Mouse (Mus musculus) midbrain, embryonic 12.5 days (tissue): ENCODE measurements at regions not wholly inside any gene's neighbourhood (a gene's known extent, or its start where the extent isn't known, plus 50 kb on each side); places are given as distances from the start of the nearest gene placed in this dataset.

ENCODE experiments used
- ATAC-seq: fragments of 200-750 bp; cut with Nextera tagmentation; 2 replicates; pipeline ENCODE4 v1.8.0; 2017; ENCODE audit warnings: low read depth, moderate TSS enrichment, moderate library complexity; ENCODE audit not compliant: low FRiP score
- H3K27ac ChIP-seq: fragments of 300-500 bp; sonication (generic); replicated peaks from 2 replicates; pipeline ENCODE4 v1.5.1; 2016; ENCODE audit warnings: mild to moderate bottlenecking
- H3K27me3 ChIP-seq: fragments of 300-500 bp; sonication (generic); 2 replicates; pipeline ENCODE4 v1.6.1; 2016; ENCODE audit warnings: mild to moderate bottlenecking
- H3K36me3 ChIP-seq: fragments of 300-500 bp; sonication (generic); 2 replicates; pipeline ENCODE4 v1.6.1; 2016
- H3K4me1 ChIP-seq: fragments of 300-500 bp; sonication (generic); 2 replicates; pipeline ENCODE4 v1.6.1; 2016
- H3K4me2 ChIP-seq: fragments of 300-500 bp; sonication (generic); replicated peaks from 2 replicates; pipeline ENCODE4 v1.6.1; 2016; ENCODE audit warnings: mild to moderate bottlenecking, moderate library complexity
- H3K4me3 ChIP-seq: fragments of 300-500 bp; sonication (generic); 2 replicates; pipeline ENCODE4 v1.5.1; 2016; ENCODE audit warnings: mild to moderate bottlenecking
- H3K9ac ChIP-seq: fragments of 300-500 bp; sonication (generic); replicated peaks from 2 replicates; pipeline ENCODE4 v1.6.1; 2016; ENCODE audit warnings: mild to moderate bottlenecking, moderate library complexity
- H3K9me3 ChIP-seq: fragments of 300-500 bp; sonication (generic); 2 replicates; pipeline ENCODE4 v1.6.1; 2016; ENCODE audit warnings: mild to moderate bottlenecking
- WGBS: fragments of 180-500 bp; shearing (Covaris S2); methylation state at CpG from one replicate; pipeline ENCODE4 v1.1.7; 2016; 5-methylcytosine and 5-hydroxymethylcytosine counted together

GRCm38 (mm10) chr10:44752719-44753390 is 224.6 kb upstream of the Prdm1 start:
- H3K36me3 ChIP-seq = no peaks in the 10 kb centered on the region
- 56% methylated on average over 8 of the region's 8 CpGs for WGBS

GRCm38 (mm10) chr10:44751061-44751460 is 222.8 kb upstream of the Prdm1 start:
- 88% methylated on average over 6 of the region's 6 CpGs for WGBS
- no peak overlapping the region for H3K4me2 ChIP-seq

More at GRCm38 (mm10) chr10:44752719-44753390, 224.6 kb upstream of the Prdm1 start:
- H3K4me2 ChIP-seq = no peak overlapping the region
- no peak for ATAC-seq
- no peaks in the 10 kb centered on the region for H3K9me3 ChIP-seq
- no peak overlapping the region for H3K27ac ChIP-seq
- no peak overlapping the region for H3K4me3 ChIP-seq
- H3K27me3 ChIP-seq = no peaks in the 10 kb centered on the region
- peaks cover 5% of the 10 kb centered on the region; the same call in 1 of the 2 replicates for H3K4me1 ChIP-seq
- no peak overlapping the region for H3K9ac ChIP-seq

GRCm38 (mm10) chr10:44749206-44749605 is 220.9 kb upstream of the Prdm1 start:
- H3K9me3 ChIP-seq = no peaks in the 10 kb centered on the region
- H3K4me1 ChIP-seq = no peaks in the 10 kb centered on the region
- H3K4me2 ChIP-seq = no peak overlapping the region
- H3K9ac ChIP-seq = no peak overlapping the region
- no peak overlapping the region for H3K27ac ChIP-seq
- no peak overlapping the region for H3K4me3 ChIP-seq
- H3K36me3 ChIP-seq = no peaks in the 10 kb centered on the region
- ATAC-seq = no peak
- WGBS = 82% methylated on average over 4 of the region's 4 CpGs
- no peaks in the 10 kb centered on the region for H3K27me3 ChIP-seq

More at GRCm38 (mm10) chr10:44751061-44751460, 222.8 kb upstream of the Prdm1 start:
- H3K9ac ChIP-seq = no peak overlapping the region
- ATAC-seq = no peak
- H3K27ac ChIP-seq = no peak overlapping the region
- no peak overlapping the region for H3K4me3 ChIP-seq
- H3K27me3 ChIP-seq = no peaks in the 10 kb centered on the region
- H3K4me1 ChIP-seq = peaks cover 5% of the 10 kb centered on the region; the same call in 1 of the 2 replicates
- H3K9me3 ChIP-seq = no peaks in the 10 kb centered on the region
- no peaks in the 10 kb centered on the region for H3K36me3 ChIP-seq

GRCm38 (mm10) chr10:44747419-44747818 is 219.1 kb upstream of the Prdm1 start:
- H3K9me3 ChIP-seq = no peaks in the 10 kb centered on the region
- WGBS = 84% methylated on average over 3 of the region's 3 CpGs
- no peak overlapping the region for H3K9ac ChIP-seq
- no peak overlapping the region for H3K27ac ChIP-seq
- H3K27me3 ChIP-seq = no peaks in the 10 kb centered on the region
- H3K36me3 ChIP-seq = no peaks in the 10 kb centered on the region
- no peaks in the 10 kb centered on the region for H3K4me1 ChIP-seq
- H3K4me2 ChIP-seq = no peak overlapping the region
- no peak for ATAC-seq
- no peak overlapping the region for H3K4me3 ChIP-seq

- Histone ChIP-seq H3K9me3 (no peaks in the 10 kb centered on the region), H3K4me3 (no peak overlapping the region), H3K9ac (no peak overlapping the region), H3K27me3 (no peaks in the 10 kb centered on the region), H3K36me3 (no peaks in the 10 kb centered on the region), H3K4me2 (no peak overlapping the region), H3K27ac (no peak overlapping the region), H3K4me1 (no peaks in the 10 kb centered on the region)
- ATAC-seq = no peak
- WGBS = 77% methylated on average over 2 of the region's 2 CpGs
Measured at GRCm38 (mm10) chr10:44744221-44744620, 215.9 kb upstream of the Prdm1 start.

GRCm38 (mm10) chr10:44733641-44734040 is 205.3 kb upstream of the Prdm1 start:
- Histone ChIP-seq H3K9ac (no peak overlapping the region), H3K4me2 (no peak overlapping the region), H3K27me3 (no peaks in the 10 kb centered on the region), H3K9me3 (no peaks in the 10 kb centered on the region), H3K36me3 (no peaks in the 10 kb centered on the region), H3K27ac (no peak overlapping the region), H3K4me3 (no peak overlapping the region), H3K4me1 (no peaks in the 10 kb centered on the region)
- no peak for ATAC-seq
- WGBS = 89% methylated on average over 5 of the region's 5 CpGs

- Histone ChIP-seq H3K4me3 (no peak overlapping the region), H3K9ac (no peak overlapping the region), H3K27me3 (no peaks in the 10 kb centered on the region), H3K9me3 (no peaks in the 10 kb centered on the region), H3K4me2 (no peak overlapping the region), H3K36me3 (no peaks in the 10 kb centered on the region), H3K27ac (no peak overlapping the region), H3K4me1 (no peaks in the 10 kb centered on the region)
- 88% methylated on average over 8 of the region's 8 CpGs for WGBS
- ATAC-seq = no peak
Measured at GRCm38 (mm10) chr10:44730721-44731120, 202.4 kb upstream of the Prdm1 start.

- H3K4me3 ChIP-seq = no peak overlapping the region
- no peaks in the 10 kb centered on the region for H3K9me3 ChIP-seq
- no peaks in the 10 kb centered on the region for H3K4me1 ChIP-seq
- no peak overlapping the region for H3K9ac ChIP-seq
- no peak overlapping the region for H3K27ac ChIP-seq
- no peak overlapping the region for H3K4me2 ChIP-seq
- no peaks in the 10 kb centered on the region for H3K36me3 ChIP-seq
- 91% methylated on average over 4 of the region's 4 CpGs for WGBS
- no peaks in the 10 kb centered on the region for H3K27me3 ChIP-seq
- no peak for ATAC-seq
Measured at GRCm38 (mm10) chr10:44728963-44729362, 200.7 kb upstream of the Prdm1 start.

GRCm38 (mm10) chr10:44724575-44724974 is 196.3 kb upstream of the Prdm1 start:
- no peak overlapping the region for H3K9ac ChIP-seq
- no peak overlapping the region for H3K4me2 ChIP-seq
- no peaks in the 10 kb centered on the region for H3K4me1 ChIP-seq
- ATAC-seq = no peak
- H3K27me3 ChIP-seq = no peaks in the 10 kb centered on the region
- no peak overlapping the region for H3K4me3 ChIP-seq
- no peak overlapping the region for H3K27ac ChIP-seq
- H3K9me3 ChIP-seq = no peaks in the 10 kb centered on the region
- H3K36me3 ChIP-seq = no peaks in the 10 kb centered on the region
- 78% methylated on average over 3 of the region's 3 CpGs for WGBS

GRCm38 (mm10) chr10:44723845-44724244 is 195.5 kb upstream of the Prdm1 start:
- 70% methylated on average over 1 of the region's 1 CpGs for WGBS
- H3K9me3 ChIP-seq = no peaks in the 10 kb centered on the region
- H3K4me2 ChIP-seq = no peak overlapping the region
- H3K27me3 ChIP-seq = no peaks in the 10 kb centered on the region
- no peak overlapping the region for H3K4me3 ChIP-seq
- no peaks in the 10 kb centered on the region for H3K4me1 ChIP-seq
- ATAC-seq = no peak
- no peaks in the 10 kb centered on the region for H3K36me3 ChIP-seq
- no peak overlapping the region for H3K27ac ChIP-seq
- H3K9ac ChIP-seq = no peak overlapping the region

- WGBS = 88% methylated on average over 5 of the region's 5 CpGs
- Histone ChIP-seq H3K27ac (no peak overlapping the region), H3K36me3 (no peaks in the 10 kb centered on the region), H3K27me3 (no peaks in the 10 kb centered on the region), H3K4me3 (no peak overlapping the region), H3K4me1 (no peaks in the 10 kb centered on the region), H3K9ac (no peak overlapping the region), H3K4me2 (no peak overlapping the region), H3K9me3 (no peaks in the 10 kb centered on the region)
- ATAC-seq = no peak
Measured at GRCm38 (mm10) chr10:44723321-44723720, 195.0 kb upstream of the Prdm1 start.

GRCm38 (mm10) chr10:44721670-44722069 is 193.4 kb upstream of the Prdm1 start:
- no peaks in the 10 kb centered on the region for H3K36me3 ChIP-seq
- no peak overlapping the region for H3K9ac ChIP-seq
- H3K4me3 ChIP-seq = no peak overlapping the region
- no peak for ATAC-seq
- H3K27ac ChIP-seq = no peak overlapping the region
- no peaks in the 10 kb centered on the region for H3K27me3 ChIP-seq
- H3K4me1 ChIP-seq = no peaks in the 10 kb centered on the region
- H3K4me2 ChIP-seq = no peak overlapping the region
- no peaks in the 10 kb centered on the region for H3K9me3 ChIP-seq
- 86% methylated on average over 10 of the region's 10 CpGs for whole genome bisulfite sequencing

- H3K4me3 ChIP-seq = no peak overlapping the region
- H3K36me3 ChIP-seq = no peaks in the 10 kb centered on the region
- no peak for ATAC-seq
- H3K4me2 ChIP-seq = no peak overlapping the region
- H3K9me3 ChIP-seq = no peaks in the 10 kb centered on the region
- H3K4me1 ChIP-seq = no peaks in the 10 kb centered on the region
- WGBS = 36% methylated on average over 5 of the region's 5 CpGs
- no peaks in the 10 kb centered on the region for H3K27me3 ChIP-seq
- no peak overlapping the region for H3K27ac ChIP-seq
- no peak overlapping the region for H3K9ac ChIP-seq
Measured at GRCm38 (mm10) chr10:44716612-44717011, 188.3 kb upstream of the Prdm1 start.
